Mouse (Mus musculus): ENCODE measurements around the gene Flt3. TPM values are rescaled to one million over a fixed set of nuclear protein-coding genes. Genes with fewer than 3 reads are reported as not detected.

Flt3 gene
- polyA plus RNA-seq, 1 experiment from 2014 or later = 0.05 TPM

GRCm38 (mm10) chr5:147338967-147339366 is 61.3 kb downstream of the Flt3 start:
- Histone ChIP-seq H3K9me3 (replicated peaks) (no peaks in the 10 kb centered on the region), H3K36me3 (no peaks in the 10 kb centered on the region), H3K4me1 (peaks cover 12% of the 10 kb centered on the region), H3K4me3 (no peak overlapping the region), H3K27ac (no peak overlapping the region), H3K27me3 (ENCODE audit: low read depth, poor library complexity, severe bottlenecking) (no peaks in the 10 kb centered on the region)
- WGBS = 78% methylated on average over 9 of the region's 9 CpGs
- DNase-seq (ENCODE audit: low spot score) = no peak

- 39% methylated on average over 7 of the region's 7 CpGs for WGBS
- H3K4me3 ChIP-seq = no peak overlapping the region
- no peak for DNase-seq (ENCODE audit: low spot score)
Observed at GRCm38 (mm10) chr5:147332711-147333110, 67.6 kb downstream of the Flt3 start.

GRCm38 (mm10) chr5:147331547-147331946 is 68.7 kb downstream of the Flt3 start:
- 45% methylated on average over 2 of the region's 2 CpGs for WGBS
- no peaks in the 10 kb centered on the region for H3K36me3 ChIP-seq
- H3K9me3 ChIP-seq (replicated peaks) = no peaks in the 10 kb centered on the region
- H3K4me1 ChIP-seq = peaks cover 13% of the 10 kb centered on the region
- peak; percentile 73 for DNase-seq (ENCODE audit: low spot score)
- no peak overlapping the region for H3K27ac ChIP-seq
- H3K4me3 ChIP-seq = no peak overlapping the region
- no peaks in the 10 kb centered on the region for H3K27me3 ChIP-seq (ENCODE audit: low read depth, poor library complexity, severe bottlenecking)

More at GRCm38 (mm10) chr5:147332711-147333110, 67.6 kb downstream of the Flt3 start:
- Histone ChIP-seq H3K27me3 (ENCODE audit: low read depth, poor library complexity, severe bottlenecking) (no peaks in the 10 kb centered on the region), H3K36me3 (no peaks in the 10 kb centered on the region), H3K27ac (no peak overlapping the region), H3K9me3 (replicated peaks) (no peaks in the 10 kb centered on the region), H3K4me1 (peaks cover 13% of the 10 kb centered on the region)

- Histone ChIP-seq H3K27ac (no peak overlapping the region), H3K27me3 (ENCODE audit: low read depth, poor library complexity, severe bottlenecking) (no peaks in the 10 kb centered on the region), H3K9me3 (replicated peaks) (no peaks in the 10 kb centered on the region), H3K36me3 (no peaks in the 10 kb centered on the region), H3K4me1 (peaks cover 13% of the 10 kb centered on the region), H3K4me3 (no peak overlapping the region)
- DNase-seq (ENCODE audit: low spot score) = no peak
- WGBS = 84% methylated on average over 11 of the region's 11 CpGs
Observed at GRCm38 (mm10) chr5:147329946-147330345, 70.3 kb downstream of the Flt3 start.

- 87% methylated on average over 5 of the region's 5 CpGs for WGBS
- H3K27me3 ChIP-seq (ENCODE audit: low read depth, poor library complexity, severe bottlenecking) = peaks cover 11% of the 10 kb centered on the region
- no peak for DNase-seq (ENCODE audit: low spot score)
- H3K36me3 ChIP-seq = no peaks in the 10 kb centered on the region
- no peak overlapping the region for H3K27ac ChIP-seq
- H3K4me3 ChIP-seq = no peak overlapping the region
- H3K9me3 ChIP-seq (replicated peaks) = no peaks in the 10 kb centered on the region
- peaks cover 5% of the 10 kb centered on the region; the same call in 1 of the 2 replicates for H3K4me1 ChIP-seq
Observed at GRCm38 (mm10) chr5:147327636-147328035, 72.7 kb downstream of the Flt3 start.

- no peak overlapping the region for H3K4me3 ChIP-seq
- no peak for DNase-seq (ENCODE audit: low spot score)
- 77% methylated on average over 11 of the region's 11 CpGs for WGBS
Observed at GRCm38 (mm10) chr5:147325931-147326330, 74.4 kb downstream of the Flt3 start.

GRCm38 (mm10) chr5:147323237-147323917 is 76.9 kb downstream of the Flt3 start:
- Histone ChIP-seq H3K36me3 (no peaks in the 10 kb centered on the region), H3K27me3 (ENCODE audit: low read depth, poor library complexity, severe bottlenecking) (peaks cover 53% of the 10 kb centered on the region), H3K27ac (no peak overlapping the region), H3K4me3 (no peak overlapping the region), H3K9me3 (replicated peaks) (no peaks in the 10 kb centered on the region), H3K4me1 (0 out of 2 replicates have a peak, but pooled peaks cover 4% of the 10 kb centered on the region)
- WGBS = 20% methylated on average over 17 of the region's 17 CpGs
- DNase-seq (ENCODE audit: low spot score) = peak; percentile 89

More at GRCm38 (mm10) chr5:147325931-147326330, 74.4 kb downstream of the Flt3 start:
- Histone ChIP-seq H3K36me3 (no peaks in the 10 kb centered on the region), H3K27ac (no peak overlapping the region), H3K4me1 (0 out of 2 replicates have a peak, but pooled peaks cover 4% of the 10 kb centered on the region), H3K27me3 (ENCODE audit: low read depth, poor library complexity, severe bottlenecking) (peaks cover 29% of the 10 kb centered on the region), H3K9me3 (replicated peaks) (no peaks in the 10 kb centered on the region)

GRCm38 (mm10) chr5:147322183-147322582 is 78.1 kb downstream of the Flt3 start, which contains the start of gene Urad:
Gene Urad (minus strand): TSS chr5:147322440.
- H3K4me3 ChIP-seq = no peak within 1 kb of the TSS
- WGBS = 77% methylated on average over 8 of the region's 8 CpGs
- H3K9me3 ChIP-seq (replicated peaks) = no peaks in the 10 kb centered on the region
- no peak for DNase-seq (ENCODE audit: low spot score)
- no peak within 1 kb of the TSS for H3K27ac ChIP-seq
- H3K36me3 ChIP-seq = no peaks in the 10 kb centered on the region
- H3K4me1 ChIP-seq = 0 out of 2 replicates have a peak, but pooled peaks cover 4% of the 10 kb centered on the region
- H3K27me3 ChIP-seq (ENCODE audit: low read depth, poor library complexity, severe bottlenecking) = peaks cover 65% of the 10 kb centered on the region

GRCm38 (mm10) chr5:147319653-147320052 is 80.6 kb downstream of the Flt3 start:
- H3K9me3 ChIP-seq (replicated peaks) = no peaks in the 10 kb centered on the region
- peaks cover 13% of the 10 kb centered on the region for H3K4me1 ChIP-seq
- no peaks in the 10 kb centered on the region for H3K36me3 ChIP-seq
- no peak overlapping the region for H3K27ac ChIP-seq
- no peak overlapping the region for H3K4me3 ChIP-seq
- H3K27me3 ChIP-seq (ENCODE audit: low read depth, poor library complexity, severe bottlenecking) = peaks cover 91% of the 10 kb centered on the region
- no peak for DNase-seq (ENCODE audit: low spot score)

GRCm38 (mm10) chr5:147317991-147318390 is 82.3 kb downstream of the Flt3 start:
- WGBS = 29% methylated on average over 7 of the region's 7 CpGs
- Histone ChIP-seq H3K36me3 (no peaks in the 10 kb centered on the region), H3K4me3 (no peak overlapping the region), H3K27me3 (ENCODE audit: low read depth, poor library complexity, severe bottlenecking) (peaks cover 99% of the 10 kb centered on the region), H3K27ac (no peak overlapping the region), H3K9me3 (replicated peaks) (no peaks in the 10 kb centered on the region), H3K4me1 (peaks cover 9% of the 10 kb centered on the region)
- no peak for DNase-seq (ENCODE audit: low spot score)

- Histone ChIP-seq H3K36me3 (no peaks in the 10 kb centered on the region), H3K27ac (no peak overlapping the region), H3K4me3 (no peak overlapping the region), H3K27me3 (ENCODE audit: low read depth, poor library complexity, severe bottlenecking) (peaks cover 99% of the 10 kb centered on the region), H3K4me1 (peaks cover 9% of the 10 kb centered on the region), H3K9me3 (replicated peaks) (no peaks in the 10 kb centered on the region)
- WGBS = 9% methylated on average over 7 of the region's 7 CpGs
- peak; percentile 29 for DNase-seq (ENCODE audit: low spot score)
Observed at GRCm38 (mm10) chr5:147317321-147317720, 83.0 kb downstream of the Flt3 start.

- peaks cover 15% of the 10 kb centered on the region for H3K4me1 ChIP-seq
- H3K36me3 ChIP-seq = no peaks in the 10 kb centered on the region
- WGBS = under 1% methylated on average over 25 of the region's 25 CpGs
- H3K4me3 ChIP-seq = peak overlapping the region; percentile 21; the same call in 1 of the 2 replicates
- H3K27ac ChIP-seq = no peak overlapping the region
- H3K27me3 ChIP-seq (ENCODE audit: low read depth, poor library complexity, severe bottlenecking) = peaks cover 99% of the 10 kb centered on the region
- no peaks in the 10 kb centered on the region for H3K9me3 ChIP-seq (replicated peaks)
- DNase-seq (ENCODE audit: low spot score) = no peak
Observed at GRCm38 (mm10) chr5:147315432-147316075, 84.7 kb downstream of the Flt3 start.

All from limb, embryonic 10.5 days (tissue).